Mouse (Mus musculus) limb, embryonic 13.5 days (tissue): ENCODE data around the gene Ghrh. TPM values are rescaled to one million over a fixed set of nuclear protein-coding genes. Genes with fewer than 3 reads are reported as not detected.
A peak's percentile ranks its signal among the peaks of the same experiment; 100 is the strongest.

Source experiments
- ATAC-seq: fragments of 200-750 bp; cut with Nextera tagmentation; 2 replicates; pipeline ENCODE4 v1.8.0; 2017; ENCODE audit warnings: low read depth, moderate number of reproducible peaks, moderate TSS enrichment; ENCODE audit not compliant: low FRiP score
- H3K27ac ChIP-seq: fragments of 300-500 bp; sonication (generic); 2 replicates; pipeline ENCODE4 v1.5.1; 2015; ENCODE audit warnings: inconsistent platforms, mild to moderate bottlenecking, moderate library complexity
- H3K27me3 ChIP-seq: fragments of 300-500 bp; sonication (generic); 2 replicates; pipeline ENCODE4 v1.6.1; 2015; ENCODE audit warnings: mild to moderate bottlenecking, inconsistent platforms
- H3K36me3 ChIP-seq: fragments of 300-500 bp; sonication (generic); 2 replicates; pipeline ENCODE4 v1.6.1; 2015; ENCODE audit warnings: inconsistent platforms, mild to moderate bottlenecking, moderate library complexity
- H3K4me1 ChIP-seq: fragments of 300-500 bp; sonication (generic); 2 replicates; pipeline ENCODE4 v1.6.1; 2015; ENCODE audit warnings: inconsistent platforms
- H3K4me2 ChIP-seq: fragments of 300-500 bp; sonication (generic); replicated peaks from 2 replicates; pipeline ENCODE4 v1.6.1; 2015; ENCODE audit warnings: inconsistent platforms, mild to moderate bottlenecking, moderate library complexity
- H3K4me3 ChIP-seq: fragments of 300-500 bp; sonication (generic); 2 replicates; pipeline ENCODE4 v1.5.1; 2015; ENCODE audit warnings: moderate library complexity, mild to moderate bottlenecking, inconsistent platforms
- H3K9ac ChIP-seq: fragments of 300-500 bp; sonication (generic); 2 replicates; pipeline ENCODE4 v1.6.1; 2015; ENCODE audit warnings: mild to moderate bottlenecking, inconsistent platforms
- H3K9me3 ChIP-seq: fragments of 300-500 bp; sonication (generic); 2 replicates; pipeline ENCODE4 v1.6.1; 2016; ENCODE audit warnings: inconsistent platforms
- WGBS: fragments of 180-500 bp; shearing (Covaris S2); methylation state at CpG from one replicate; pipeline ENCODE4 v1.1.7; 2015; 5-methylcytosine and 5-hydroxymethylcytosine counted together
- polyA plus RNA-seq: library from polyadenylated mRNA; unstranded; fragments of >200 nt; fragmentation: Nextera tagmentation; extraction: Ambion mirVana; gene quantifications from 2 replicates; pipeline ENCODE4 v1.2.1, GENCODE M21; 2015

Gene Ghrh
- polyA plus RNA-seq, 1 experiment from 2014 or later = not detected

DNA sequence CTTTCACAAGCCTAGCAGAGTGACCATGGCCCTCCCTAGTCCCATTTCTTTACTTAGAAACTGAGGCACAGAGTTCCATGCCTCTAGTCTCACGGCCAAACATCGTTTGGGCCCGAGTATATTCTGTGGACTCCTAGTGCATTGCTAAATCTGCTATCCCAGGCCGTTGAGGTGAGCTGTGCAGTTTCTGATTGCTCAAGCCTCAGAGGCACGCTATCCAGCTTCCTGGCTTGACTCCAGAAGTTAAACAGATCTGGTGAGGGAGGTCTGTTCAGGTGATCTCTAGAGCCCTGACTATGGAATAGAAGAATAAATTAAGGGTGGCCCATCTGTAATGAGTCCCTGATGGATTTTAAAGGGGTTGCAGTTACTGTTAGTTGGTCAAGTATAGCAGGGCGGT is 30.1 kb downstream of the Ghrh start:
- WGBS = 77% methylated on average over 6 of the region's 6 CpGs

DNA sequence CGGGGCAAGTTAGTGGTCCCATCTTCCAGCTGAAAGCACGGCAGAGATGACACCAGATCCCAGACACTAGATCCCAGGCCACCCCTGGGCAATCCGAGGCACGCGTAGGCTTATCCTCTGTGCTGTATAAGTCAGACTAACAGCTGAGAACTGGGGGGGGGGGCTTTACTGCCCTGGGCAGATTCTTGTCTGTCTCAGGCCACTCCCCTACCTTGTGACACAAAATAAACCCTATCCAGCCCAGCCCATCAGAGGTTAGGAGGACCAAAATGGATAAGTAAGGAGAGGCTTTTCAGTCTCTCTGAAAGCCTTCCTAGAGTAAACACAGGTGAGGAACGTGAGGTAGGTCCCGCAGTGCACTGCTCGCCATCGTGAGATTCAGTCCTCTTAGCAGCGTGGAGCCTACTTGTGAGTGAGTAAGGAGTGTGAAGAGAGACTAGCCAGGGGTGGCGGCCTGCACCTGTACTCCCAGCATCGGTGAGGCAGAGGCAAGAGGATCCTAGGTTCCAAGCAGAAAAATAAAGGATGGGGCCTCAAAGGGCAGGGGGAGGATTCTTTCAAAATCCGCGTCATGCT is 30.9 kb downstream of the Ghrh start:
- Histone ChIP-seq H3K4me1 (peaks cover 24% of the 10 kb centered on the region), H3K9ac (no peak overlapping the region), H3K27ac (no peak overlapping the region), H3K4me3 (no peak overlapping the region), H3K9me3 (no peaks in the 10 kb centered on the region), H3K4me2 (no peak overlapping the region), H3K36me3 (peaks cover 91% of the 10 kb centered on the region), H3K27me3 (no peaks in the 10 kb centered on the region)
- ATAC-seq = no peak
- WGBS = 87% methylated on average over 13 of the region's 14 CpGs

More for the DNA sequence above, 30.1 kb downstream of the Ghrh start:
- no peak overlapping the region for H3K9ac ChIP-seq
- no peak overlapping the region for H3K4me2 ChIP-seq
- H3K36me3 ChIP-seq = peaks cover 91% of the 10 kb centered on the region
- no peak for ATAC-seq
- H3K27ac ChIP-seq = no peak overlapping the region
- no peaks in the 10 kb centered on the region for H3K9me3 ChIP-seq
- H3K4me1 ChIP-seq = peaks cover 24% of the 10 kb centered on the region
- H3K27me3 ChIP-seq = no peaks in the 10 kb centered on the region
- no peak overlapping the region for H3K4me3 ChIP-seq

DNA sequence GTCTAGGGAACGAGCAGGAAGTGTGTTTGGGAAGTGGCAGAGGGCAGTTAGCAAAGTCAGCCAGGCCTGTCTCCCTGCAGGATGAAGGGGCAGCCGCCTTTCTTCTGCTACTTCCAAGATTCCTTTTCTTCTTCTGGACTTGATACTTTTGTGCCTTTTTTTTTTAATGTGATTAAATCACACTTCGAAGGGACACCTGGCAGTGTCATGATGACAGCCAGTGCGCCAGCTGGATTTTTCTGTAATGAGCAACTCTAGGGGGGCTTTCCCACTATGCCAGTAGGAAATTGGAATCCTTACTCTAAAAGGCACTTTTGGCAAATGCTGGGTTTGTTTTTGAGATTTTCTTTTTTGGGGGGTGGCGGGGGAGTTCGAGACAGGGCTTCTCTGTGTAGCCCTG is 31.8 kb downstream of the Ghrh start:
- Histone ChIP-seq H3K4me1 (peaks cover 19% of the 10 kb centered on the region), H3K9ac (no peak overlapping the region), H3K36me3 (peaks cover 91% of the 10 kb centered on the region), H3K27ac (no peak overlapping the region), H3K4me3 (no peak overlapping the region), H3K4me2 (no peak overlapping the region), H3K9me3 (no peaks in the 10 kb centered on the region), H3K27me3 (no peaks in the 10 kb centered on the region)
- ATAC-seq = no peak
- 88% methylated on average over 6 of the region's 6 CpGs for WGBS

DNA sequence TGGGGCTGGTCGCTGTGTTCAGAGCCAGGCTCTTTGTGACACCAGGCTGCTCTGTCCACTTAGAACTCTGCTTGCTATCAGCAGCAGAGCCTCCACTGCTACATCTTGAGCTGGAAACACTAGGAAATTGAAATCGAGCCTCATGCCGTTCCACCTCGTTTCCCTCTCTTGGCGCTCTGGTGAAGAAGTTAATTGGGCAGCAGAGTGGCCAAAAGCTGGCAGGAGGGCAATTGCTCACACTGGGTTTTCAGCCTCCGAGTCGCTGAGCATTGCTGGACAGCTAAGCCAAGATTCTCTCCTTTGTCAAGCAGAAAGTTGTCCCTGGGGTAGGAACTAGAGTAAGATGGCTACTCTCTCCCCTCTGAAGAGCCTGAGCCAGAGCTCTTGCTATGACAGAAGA is 33.0 kb downstream of the Ghrh start:
- H3K9me3 ChIP-seq = no peaks in the 10 kb centered on the region
- H3K4me3 ChIP-seq = no peak overlapping the region
- H3K4me2 ChIP-seq = no peak overlapping the region
- 80% methylated on average over 7 of the region's 7 CpGs for WGBS
- ATAC-seq = no peak
- no peaks in the 10 kb centered on the region for H3K27me3 ChIP-seq
- peaks cover 13% of the 10 kb centered on the region for H3K4me1 ChIP-seq
- H3K36me3 ChIP-seq = peaks cover 94% of the 10 kb centered on the region
- H3K27ac ChIP-seq = no peak overlapping the region
- H3K9ac ChIP-seq = no peak overlapping the region

DNA sequence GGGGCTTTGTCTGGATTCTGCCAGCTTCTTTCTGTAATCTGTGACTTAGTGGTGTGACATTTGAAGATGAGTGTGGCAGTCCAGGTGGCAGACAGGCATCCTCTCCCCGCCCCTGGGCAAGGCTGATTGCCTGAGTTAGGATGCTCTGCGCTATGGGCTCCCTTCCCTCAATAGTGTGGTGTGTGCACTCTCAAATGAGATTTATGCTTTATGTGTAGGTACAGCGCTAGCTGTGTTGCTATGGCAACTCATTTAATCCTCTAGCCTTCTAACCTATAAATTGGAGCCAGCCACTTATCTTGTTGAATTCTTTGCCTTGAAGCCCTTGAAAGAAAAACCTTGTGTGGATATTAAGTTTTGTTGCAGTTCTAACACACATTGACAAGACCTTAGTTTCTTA is 33.6 kb downstream of the Ghrh start:
- no peak for ATAC-seq
- H3K4me1 ChIP-seq = peaks cover 13% of the 10 kb centered on the region
- no peak overlapping the region for H3K9ac ChIP-seq
- H3K4me3 ChIP-seq = no peak overlapping the region
- no peak overlapping the region for H3K4me2 ChIP-seq
- no peak overlapping the region for H3K27ac ChIP-seq
- WGBS = 81% methylated on average over 3 of the region's 3 CpGs
- H3K9me3 ChIP-seq = no peaks in the 10 kb centered on the region
- H3K36me3 ChIP-seq = peaks cover 97% of the 10 kb centered on the region
- H3K27me3 ChIP-seq = no peaks in the 10 kb centered on the region

DNA sequence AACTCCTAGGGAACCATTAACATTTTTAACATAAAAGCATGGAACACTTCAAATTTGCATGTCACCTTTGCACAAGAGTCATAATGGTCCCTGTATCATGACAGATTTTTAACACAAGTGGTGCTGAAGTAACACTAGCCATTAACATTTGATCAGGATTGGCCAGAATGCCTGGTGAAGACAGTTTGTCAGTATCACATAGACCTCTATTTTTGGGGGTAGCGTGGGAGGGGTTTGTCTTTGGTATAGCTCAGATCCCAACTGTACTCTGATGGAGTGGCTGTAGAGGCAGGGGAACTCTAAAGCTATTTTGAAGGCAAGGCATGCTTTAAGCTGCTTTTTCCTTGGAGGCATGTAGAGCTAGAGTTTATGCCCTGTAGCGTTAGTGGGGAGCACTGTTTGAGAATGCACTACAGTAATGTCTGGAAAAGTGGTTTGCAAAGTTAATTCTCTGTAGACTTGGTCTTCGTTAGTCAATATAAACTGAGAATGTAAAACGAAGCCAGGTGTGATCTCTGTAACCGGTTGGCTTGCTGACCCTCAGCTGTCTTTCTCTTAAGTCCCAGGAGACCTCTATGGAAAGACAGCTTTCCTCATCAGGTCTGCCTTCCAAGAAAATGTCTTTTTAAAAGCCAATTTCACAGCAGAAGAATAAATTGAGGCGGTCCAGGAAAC is 36.2 kb downstream of the Ghrh start:
- peaks cover 91% of the 10 kb centered on the region for H3K36me3 ChIP-seq

DNA sequence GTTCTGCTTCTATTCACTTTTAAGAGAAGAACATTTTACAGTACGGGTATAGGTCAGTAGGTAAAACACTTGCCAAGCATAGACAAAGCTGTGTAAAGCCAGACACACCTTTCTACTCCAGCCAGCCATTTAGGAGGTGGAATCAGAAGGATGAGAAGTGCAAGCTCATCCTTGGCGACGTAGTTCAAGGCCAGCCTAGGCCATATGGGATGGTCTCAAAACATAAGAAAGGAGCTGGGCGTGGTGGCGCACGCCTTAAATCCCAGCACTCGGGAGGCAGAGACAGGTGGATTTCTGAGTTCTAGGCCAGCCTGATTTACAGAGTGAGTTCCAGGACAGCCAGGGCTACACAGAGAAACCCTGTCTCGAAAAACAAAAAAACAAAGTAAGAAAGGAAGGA is 37.7 kb downstream of the Ghrh start:
- H3K9me3 ChIP-seq = no peaks in the 10 kb centered on the region
- H3K36me3 ChIP-seq = peaks cover 87% of the 10 kb centered on the region
- peaks cover 18% of the 10 kb centered on the region for H3K4me1 ChIP-seq
- H3K27me3 ChIP-seq = no peaks in the 10 kb centered on the region
- H3K27ac ChIP-seq = no peak overlapping the region
- ATAC-seq = no peak
- WGBS = 95% methylated on average over 8 of the region's 8 CpGs
- H3K4me3 ChIP-seq = no peak overlapping the region
- H3K4me2 ChIP-seq = no peak overlapping the region
- no peak overlapping the region for H3K9ac ChIP-seq

More for the DNA sequence above, 36.2 kb downstream of the Ghrh start:
- ATAC-seq = peak; percentile 67
- no peak overlapping the region for H3K4me2 ChIP-seq
- H3K27ac ChIP-seq = 0 out of 2 replicates have a peak overlapping the region, but pooled peaks have one; percentile 22
- WGBS = 75% methylated on average over 6 of the region's 6 CpGs
- H3K4me3 ChIP-seq = no peak overlapping the region
- H3K9me3 ChIP-seq = no peaks in the 10 kb centered on the region
- H3K4me1 ChIP-seq = peaks cover 12% of the 10 kb centered on the region
- no peak overlapping the region for H3K9ac ChIP-seq
- H3K27me3 ChIP-seq = no peaks in the 10 kb centered on the region

DNA sequence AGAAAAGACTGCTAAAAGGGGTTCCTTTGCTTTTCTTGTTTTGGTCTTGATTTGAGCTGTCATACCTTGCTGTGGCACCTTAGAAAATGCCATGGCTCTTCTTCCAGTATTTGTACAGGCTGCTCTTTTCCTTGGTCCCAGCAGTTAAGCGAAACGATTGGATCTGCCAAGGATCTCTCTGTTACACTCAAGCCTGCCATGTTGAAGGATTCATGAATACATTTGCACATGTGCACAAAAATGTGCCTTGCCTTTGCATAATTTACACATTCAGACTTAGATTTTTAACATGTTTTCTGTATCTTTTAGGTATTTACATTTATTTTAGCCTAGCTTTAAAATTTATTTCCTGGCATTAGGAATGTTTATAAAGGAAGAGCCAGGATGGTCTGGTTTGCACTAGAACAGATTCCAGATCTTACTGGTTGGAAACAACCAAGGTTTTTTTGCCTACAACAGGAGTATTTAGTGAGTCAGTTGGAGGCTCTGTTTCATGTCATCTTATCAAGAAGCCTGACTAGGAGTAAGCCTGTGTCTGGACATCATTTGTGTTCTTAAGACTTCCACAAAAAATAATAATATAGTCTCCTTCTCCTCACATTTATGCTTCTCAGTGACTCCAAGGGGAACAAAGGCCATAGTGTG is 38.9 kb downstream of the Ghrh start:
- 90% methylated on average over 2 of the region's 2 CpGs for WGBS
- Histone ChIP-seq H3K27ac (no peak overlapping the region; the same call in 1 of the 2 replicates), H3K4me3 (no peak overlapping the region), H3K9me3 (no peaks in the 10 kb centered on the region), H3K4me2 (no peak overlapping the region), H3K27me3 (no peaks in the 10 kb centered on the region), H3K4me1 (peaks cover 18% of the 10 kb centered on the region), H3K9ac (no peak overlapping the region), H3K36me3 (peaks cover 87% of the 10 kb centered on the region)
- ATAC-seq = no peak

DNA sequence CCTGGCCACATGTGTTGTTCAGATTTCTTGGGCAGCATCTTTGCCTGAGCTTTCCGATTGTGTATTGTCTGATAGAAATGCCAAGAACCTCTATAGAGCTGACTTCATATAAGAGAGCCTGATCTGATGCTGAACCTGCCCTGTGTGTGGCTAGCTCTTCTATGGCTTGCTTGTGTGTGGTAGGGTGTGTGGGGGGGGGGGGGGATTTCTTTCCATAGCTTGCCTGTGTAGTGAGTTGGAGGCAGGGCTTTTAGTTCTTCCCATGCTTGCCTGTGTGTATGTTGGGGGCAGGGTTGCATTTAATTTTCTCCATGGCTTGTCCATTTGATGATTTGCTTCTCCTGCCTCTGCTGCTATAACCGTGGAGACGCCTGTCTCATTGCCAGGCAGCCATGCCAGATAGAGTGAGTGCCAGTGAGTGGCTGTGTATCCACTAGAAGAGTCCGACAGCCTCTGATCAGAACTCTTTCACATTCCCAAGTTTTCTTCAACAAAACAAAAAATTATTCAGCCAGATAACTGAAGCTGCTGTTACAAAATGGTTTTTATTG is 39.5 kb downstream of the Ghrh start:
- no peak overlapping the region; the same call in 1 of the 2 replicates for H3K27ac ChIP-seq
- no peaks in the 10 kb centered on the region for H3K27me3 ChIP-seq
- no peak overlapping the region for H3K4me3 ChIP-seq
- no peak for ATAC-seq
- no peak overlapping the region for H3K4me2 ChIP-seq
- peaks cover 87% of the 10 kb centered on the region for H3K36me3 ChIP-seq
- peaks cover 18% of the 10 kb centered on the region for H3K4me1 ChIP-seq
- no peaks in the 10 kb centered on the region for H3K9me3 ChIP-seq
- WGBS = 79% methylated on average over 4 of the region's 4 CpGs
- no peak overlapping the region for H3K9ac ChIP-seq

DNA sequence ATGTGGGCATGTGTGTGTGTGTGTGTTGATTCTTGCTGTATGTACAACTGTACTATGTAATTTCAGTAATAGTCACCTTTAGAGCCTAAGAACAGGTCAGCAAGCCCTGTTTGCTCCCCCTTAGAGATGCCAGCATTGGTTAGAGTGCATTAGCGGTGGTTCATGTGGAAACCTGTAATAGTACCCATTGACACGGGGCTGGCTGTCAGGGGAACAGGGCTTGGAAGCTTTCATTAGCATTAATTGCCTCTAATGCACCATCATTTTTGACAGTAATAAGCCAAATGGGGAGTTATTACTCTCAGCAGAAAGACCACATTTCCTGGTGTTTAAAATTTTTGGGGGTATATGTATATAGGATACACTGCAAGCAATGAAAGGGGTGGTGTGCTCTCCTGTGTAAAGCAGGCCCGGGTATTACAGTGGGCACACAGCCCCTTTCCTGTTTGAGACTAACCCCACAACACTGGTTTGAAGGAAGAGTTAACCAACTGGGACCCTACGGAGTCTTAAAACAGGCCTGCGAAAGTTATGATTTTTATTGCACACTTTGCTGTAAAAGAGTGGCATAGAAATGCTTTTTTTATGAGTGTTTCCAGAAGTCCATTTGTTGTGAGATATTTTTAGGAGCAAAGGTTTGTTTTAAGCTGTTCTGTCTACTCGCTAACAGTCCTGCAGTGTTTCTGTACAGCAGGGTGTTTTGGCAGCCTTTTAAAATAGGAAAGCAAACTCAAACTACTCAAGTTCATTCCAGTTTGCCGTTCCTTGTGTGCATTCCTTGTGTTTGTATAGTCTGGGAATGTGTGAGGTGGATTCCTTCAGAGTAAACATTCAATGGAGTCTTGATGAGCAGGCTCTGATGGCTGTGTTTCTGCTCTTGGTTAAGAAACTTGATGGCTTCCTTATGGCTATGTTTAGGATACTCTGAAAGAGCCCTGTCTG is 40.9 kb downstream of the Ghrh start:
- Histone ChIP-seq H3K4me3 (no peak overlapping the region), H3K9me3 (no peaks in the 10 kb centered on the region), H3K4me1 (peaks cover 18% of the 10 kb centered on the region), H3K9ac (no peak overlapping the region), H3K27ac (peak overlapping the region; percentile 69), H3K27me3 (no peaks in the 10 kb centered on the region), H3K36me3 (peaks cover 84% of the 10 kb centered on the region), H3K4me2 (no peak overlapping the region)
- WGBS = 43% methylated on average over 7 of the region's 7 CpGs
- ATAC-seq = peak; percentile 75

DNA sequence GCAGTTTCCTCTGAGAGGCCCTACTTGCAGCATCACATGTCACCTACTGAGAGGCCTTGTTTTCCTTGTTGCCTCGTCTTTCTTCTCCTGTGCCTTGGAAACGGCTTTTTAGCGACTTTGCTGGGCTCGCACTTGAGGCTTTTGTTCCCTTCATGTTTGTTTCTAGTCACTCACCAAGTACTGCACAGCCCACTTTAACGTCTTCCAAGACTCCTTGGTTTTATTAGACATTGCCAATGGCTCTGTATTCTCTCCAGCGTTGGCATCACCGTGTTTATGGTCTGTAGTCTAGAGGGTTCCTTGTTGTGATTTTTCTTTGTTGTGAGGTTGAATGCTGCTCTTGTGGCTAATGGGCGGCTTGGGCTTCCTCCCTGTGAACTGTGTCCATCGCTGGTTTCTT is 44.2 kb downstream of the Ghrh start:
- H3K36me3 ChIP-seq = peaks cover 84% of the 10 kb centered on the region
- ATAC-seq = no peak
- no peak overlapping the region for H3K27ac ChIP-seq
- no peak overlapping the region for H3K4me2 ChIP-seq
- no peak overlapping the region for H3K4me3 ChIP-seq
- peaks cover 15% of the 10 kb centered on the region for H3K4me1 ChIP-seq
- H3K9me3 ChIP-seq = no peaks in the 10 kb centered on the region
- H3K9ac ChIP-seq = no peak overlapping the region
- WGBS = 76% methylated on average over 9 of the region's 9 CpGs
- no peaks in the 10 kb centered on the region for H3K27me3 ChIP-seq
